Mouse (Mus musculus) kidney, adult 2 months (tissue): ENCODE data around the gene Lrrc63.

Source experiments
- CTCF ChIP-seq: fragments of 200-500 bp; conservative IDR thresholded peaks from 2 replicates; pipeline ENCODE4 v1.5.1; 2011; ENCODE audit warnings: low read depth, mild to moderate bottlenecking, control low read depth, low read length, moderate library complexity, mixed read lengths; ENCODE audit not compliant: insufficient read depth, insufficient read length
- POLR2A ChIP-seq: fragments of 200-500 bp; IDR thresholded peaks from one replicate; pipeline ENCODE4 v1.6.1; 2011; ENCODE audit warnings: low read depth, low read length, control low read depth

DNA sequence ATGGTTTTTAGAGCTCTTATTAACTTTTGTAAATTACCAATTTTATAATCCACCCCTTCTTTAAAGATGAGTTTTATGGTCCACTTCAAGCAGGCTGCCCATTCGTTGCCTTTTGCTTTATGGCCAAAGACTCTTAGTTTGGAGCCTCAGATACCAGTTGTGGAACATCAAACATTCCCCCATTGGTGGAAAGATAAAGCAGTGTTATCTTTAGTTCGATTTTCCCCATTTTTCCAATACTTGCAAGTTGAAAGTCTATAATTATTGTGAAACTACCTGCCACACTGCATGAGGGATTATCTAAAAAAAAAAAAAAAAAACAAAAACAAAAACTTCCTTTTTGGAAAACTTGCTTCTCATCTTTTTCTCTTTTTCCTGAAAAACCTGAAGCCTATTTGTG lies 20.0 kb upstream of the Lrrc63 start:
- no peak for TF ChIP-seq POLR2A
- TF ChIP-seq CTCF, result no peak
